Mouse (Mus musculus) heart, postnatal 0 days (tissue): Measurements from ENCODE around the gene Gng2. TPM values are rescaled to one million over a fixed set of nuclear protein-coding genes. Genes with fewer than 3 reads are reported as not detected.
"Not testable (repeated sequence)": the region's sequence is repeated elsewhere in the genome, so short reads cannot be mapped to it uniquely, and the experiment has no call there.

Source experiments
- ATAC-seq: fragments of 200-750 bp; cut with Nextera tagmentation; 2 replicates; pipeline ENCODE4 v1.8.0; 2017; ENCODE audit warnings: low read depth, moderate number of reproducible peaks, moderate library complexity; ENCODE audit not compliant: insufficient read depth
- DNase-seq: peaks from one replicate; pipeline ENCODE4 v3.0.0-alpha.2; 2016; ENCODE audit warnings: low spot score
- H3K27ac ChIP-seq: fragments of 300-500 bp; sonication (generic); 2 replicates; pipeline ENCODE4 v1.5.1; 2014; ENCODE audit warnings: low read depth, mild to moderate bottlenecking
- H3K27me3 ChIP-seq: fragments of 300-500 bp; sonication (generic); 2 replicates; pipeline ENCODE4 v1.6.1; 2014; ENCODE audit warnings: low read length, mixed read lengths; ENCODE audit not compliant: control insufficient read depth, insufficient read depth
- H3K36me3 ChIP-seq: fragments of 300-500 bp; sonication (generic); replicated peaks from 2 replicates; pipeline ENCODE4 v1.6.1; 2014; ENCODE audit warnings: low read length, mixed read lengths; ENCODE audit not compliant: control insufficient read depth, insufficient read depth
- H3K4me1 ChIP-seq: fragments of 300-500 bp; sonication (generic); 2 replicates; pipeline ENCODE4 v1.6.1; 2014; ENCODE audit warnings: antibody characterized with exemption; ENCODE audit not compliant: control insufficient read depth, insufficient read depth
- H3K4me2 ChIP-seq: fragments of 300-500 bp; sonication (generic); 2 replicates; pipeline ENCODE4 v1.6.1; 2014; ENCODE audit warnings: low read depth, mild to moderate bottlenecking, low read length, moderate library complexity
- H3K4me3 ChIP-seq: fragments of 300-500 bp; sonication (generic); 2 replicates; pipeline ENCODE4 v1.5.1; 2014; ENCODE audit warnings: low read depth, low read length
- H3K9ac ChIP-seq: fragments of 300-500 bp; sonication (generic); replicated peaks from 2 replicates; pipeline ENCODE4 v1.6.1; 2014; ENCODE audit warnings: low read depth, low read length, mixed read lengths
- H3K9me3 ChIP-seq: fragments of 300-500 bp; sonication (generic); replicated peaks from 2 replicates; pipeline ENCODE4 v1.6.1; 2016; ENCODE audit warnings: low read length; ENCODE audit not compliant: control insufficient read depth
- CTCF ChIP-seq: IDR thresholded peaks from 2 replicates; pipeline ENCODE4 v1.5.1; 2016; ENCODE audit warnings: antibody characterized with exemption, control low read depth, low read depth
- EP300 ChIP-seq: IDR thresholded peaks from 2 replicates; pipeline ENCODE4 v1.6.1; 2016; ENCODE audit warnings: antibody characterized with exemption, low read depth
- WGBS: fragments of 180-500 bp; shearing (Covaris S2); extraction: QIAGEN DNeasy Blood & Tissue Kit; methylation state at CpG from one replicate; pipeline ENCODE4 v1.1.7; 2014; 5-methylcytosine and 5-hydroxymethylcytosine counted together
- polyA plus RNA-seq: library from polyadenylated mRNA; unstranded; fragments of >200 nt; fragmentation: Nextera tagmentation; extraction: Ambion mirVana; gene quantifications from 2 replicates; pipeline ENCODE4 v1.2.1, GENCODE M21; 2015
- total RNA-seq: library from RNA; depleted of rRNA; stranded (reverse); fragments of >200 nt; gene quantifications from 2 replicates; pipeline ENCODE4 v1.2.3, GENCODE M21; 2014; ENCODE audit warnings: low replicate concordance

Gene Gng2
- total and polyA plus RNA-seq, 2 experiments from 2014 or later = 47.1 to 48.0 TPM

DNA sequence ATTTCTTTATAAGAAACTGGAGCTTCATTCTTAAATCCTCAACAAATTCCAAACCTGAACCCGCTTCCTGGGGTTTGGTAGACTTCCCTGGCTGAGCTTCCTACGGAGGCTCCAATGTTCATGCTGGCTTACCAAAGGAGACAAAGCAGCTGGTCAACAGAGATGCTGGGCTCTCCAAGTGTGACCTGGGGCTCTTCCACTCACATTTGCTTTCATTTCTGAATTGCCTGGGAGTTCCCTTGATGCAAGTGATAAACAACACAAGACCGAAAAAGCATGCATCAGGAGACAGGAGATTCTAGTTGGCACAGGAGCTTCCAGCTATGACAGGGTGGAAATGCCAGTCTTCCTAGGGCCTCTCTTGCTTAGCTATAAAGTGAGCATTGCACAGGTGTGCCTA lies 72.6 kb downstream of the Gng2 start:
- Histone ChIP-seq H3K4me1 (peaks cover 22% of the 10 kb centered on the region), H3K9ac (no peak overlapping the region), H3K4me3 (no peak overlapping the region), H3K4me2 (no peak overlapping the region), H3K9me3 (no peaks in the 10 kb centered on the region), H3K36me3 (no peaks in the 10 kb centered on the region), H3K27ac (no peak overlapping the region), H3K27me3 (no peaks in the 10 kb centered on the region)
- no peak for TF ChIP-seq EP300
- 82% methylated on average over 3 of the region's 3 CpGs for WGBS
- ATAC-seq = no peak
- DNase-seq = no peak

DNA sequence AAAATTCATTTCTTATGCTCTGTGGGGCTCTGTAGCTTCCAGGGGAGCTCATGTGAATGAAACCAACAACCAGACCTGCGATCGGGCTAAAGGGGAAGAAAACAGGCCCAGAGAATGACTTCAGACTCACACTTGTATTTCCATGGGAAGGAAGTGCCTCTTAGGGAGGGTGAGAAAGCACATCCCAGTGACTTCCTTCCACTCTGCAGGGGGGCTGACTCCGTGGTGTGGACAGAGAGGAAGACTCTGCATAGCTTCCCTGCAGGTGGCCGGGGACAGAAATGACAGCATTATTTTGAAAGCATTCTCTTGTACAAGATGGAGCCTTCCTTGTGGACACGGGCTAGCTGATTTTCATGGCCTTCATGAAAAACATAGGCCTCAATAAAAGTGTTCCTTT lies 73.4 kb downstream of the Gng2 start:
- WGBS = 57% methylated on average over 5 of the region's 5 CpGs
- Histone ChIP-seq H3K9ac (no peak overlapping the region), H3K4me3 (no peak overlapping the region), H3K4me1 (peaks cover 22% of the 10 kb centered on the region), H3K4me2 (no peak overlapping the region), H3K9me3 (no peaks in the 10 kb centered on the region), H3K36me3 (no peaks in the 10 kb centered on the region), H3K27ac (no peak overlapping the region), H3K27me3 (no peaks in the 10 kb centered on the region)
- no peak for TF ChIP-seq CTCF
- TF ChIP-seq EP300 = no peak
- ATAC-seq = no peak
- no peak for DNase-seq

DNA sequence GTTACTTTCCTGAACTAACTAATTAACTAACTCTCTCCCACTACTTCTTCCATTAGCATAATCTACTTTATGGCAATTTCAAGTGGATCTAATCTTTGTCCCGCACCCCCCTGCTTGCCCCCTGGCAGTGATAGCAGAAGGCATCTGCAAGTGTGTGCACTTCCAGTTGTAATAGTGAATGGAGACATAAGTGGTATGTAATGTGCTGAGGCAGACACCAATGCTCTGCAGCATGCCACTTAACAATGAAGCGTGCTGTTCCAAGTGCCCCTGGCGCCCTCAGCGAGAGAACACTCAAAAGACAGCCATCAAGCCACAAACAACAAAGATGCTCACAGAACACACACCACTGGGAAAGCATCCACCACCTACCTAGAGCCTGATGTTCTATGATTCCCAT lies 76.9 kb downstream of the Gng2 start:
- Histone ChIP-seq H3K4me2 (no peak overlapping the region), H3K9ac (no peak overlapping the region), H3K4me1 (peaks cover 14% of the 10 kb centered on the region), H3K36me3 (no peaks in the 10 kb centered on the region), H3K9me3 (no peaks in the 10 kb centered on the region), H3K27ac (no peak overlapping the region), H3K4me3 (no peak overlapping the region), H3K27me3 (no peaks in the 10 kb centered on the region)
- TF ChIP-seq CTCF = no peak
- TF ChIP-seq EP300 = no peak
- 39% methylated on average over 4 of the region's 4 CpGs for WGBS
- ATAC-seq (no peak), DNase-seq (no peak)

DNA sequence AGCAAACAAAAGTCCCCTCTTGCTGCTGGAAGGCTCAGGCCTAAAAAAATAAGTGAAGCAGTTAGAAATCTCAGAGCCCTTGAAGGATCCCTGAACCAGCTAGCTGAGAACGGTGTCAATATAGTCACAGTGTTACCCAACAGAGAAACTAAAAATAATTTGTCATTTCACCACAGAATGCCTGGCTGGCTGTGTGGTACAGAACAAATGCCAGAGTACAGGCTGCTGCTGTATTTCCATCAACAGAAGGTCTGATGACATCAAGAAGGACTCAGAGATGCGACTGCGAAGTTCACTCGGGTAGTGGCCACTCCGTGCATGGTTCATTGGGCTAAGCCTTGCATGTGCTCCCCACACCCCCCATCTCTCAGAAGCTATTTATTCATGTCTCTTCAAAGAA lies 89.9 kb downstream of the Gng2 start:
- Histone ChIP-seq H3K36me3 (peaks cover 22% of the 10 kb centered on the region), H3K27ac (0 out of 2 replicates have a peak overlapping the region, but pooled peaks have one; percentile 34), H3K9ac (no peak overlapping the region), H3K4me1 (no peaks in the 10 kb centered on the region), H3K27me3 (no peaks in the 10 kb centered on the region), H3K9me3 (no peaks in the 10 kb centered on the region), H3K4me2 (no peak overlapping the region), H3K4me3 (no peak overlapping the region)
- DNase-seq (no peak), ATAC-seq (no peak)
- TF ChIP-seq EP300 (no peak), CTCF (no peak)
- 51% methylated on average over 5 of the region's 5 CpGs for WGBS

DNA sequence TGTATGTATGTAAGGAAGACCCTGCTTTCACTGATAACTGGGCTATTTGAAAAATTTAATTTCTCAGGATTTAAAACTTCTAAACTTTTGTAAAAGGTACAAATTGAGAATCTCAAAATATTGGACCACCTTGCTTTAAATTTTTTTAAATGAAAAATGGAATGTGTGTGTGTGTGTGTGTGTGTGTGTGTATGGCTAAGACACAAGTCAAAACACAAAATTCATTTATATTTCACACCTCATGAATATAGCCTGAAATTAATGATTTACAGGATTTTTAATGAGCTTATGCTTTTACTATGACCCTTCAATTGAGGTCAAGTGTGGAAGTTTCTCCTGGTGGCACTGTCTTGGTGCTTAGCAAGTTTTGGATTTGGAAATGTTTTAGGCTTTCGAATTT lies 93.0 kb downstream of the Gng2 start:
- not testable (repeated sequence) for H3K27me3 ChIP-seq, H3K27ac ChIP-seq, H3K4me3 ChIP-seq, H3K4me2 ChIP-seq, ATAC-seq, H3K9ac ChIP-seq, H3K36me3 ChIP-seq, H3K4me1 ChIP-seq, H3K9me3 ChIP-seq, DNase-seq
- 100% methylated on average over 1 of the region's 1 CpGs for WGBS

DNA sequence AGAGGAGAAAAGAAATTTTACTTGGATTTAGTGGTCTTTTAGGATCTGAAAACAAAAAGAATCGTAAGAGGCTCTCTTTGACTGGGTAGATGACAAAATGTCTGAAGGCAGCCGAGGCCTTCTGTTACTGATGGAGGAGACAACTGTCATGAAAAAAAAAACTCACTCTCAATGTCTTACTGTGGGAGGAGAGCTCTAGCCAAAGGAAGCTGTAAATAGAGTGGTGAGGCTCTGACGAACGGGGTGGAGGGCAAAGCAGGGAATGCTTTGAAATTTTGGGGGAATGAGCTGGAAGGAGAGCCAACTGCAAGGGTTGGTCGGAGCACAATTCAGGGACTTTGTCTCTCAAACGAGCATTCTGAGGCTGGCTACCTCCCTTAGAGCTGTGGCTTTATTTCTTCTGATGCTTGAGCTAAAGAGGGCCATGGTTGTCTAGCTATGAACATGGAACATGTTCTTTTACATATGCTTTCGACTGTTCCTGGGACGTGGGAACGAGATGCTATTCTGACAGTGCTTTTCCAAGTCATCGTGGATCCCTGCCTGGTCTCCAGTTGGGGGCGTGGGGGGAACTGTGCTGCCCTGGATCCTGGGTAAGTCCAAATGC lies 103.1 kb downstream of the Gng2 start:
- no peaks in the 10 kb centered on the region for H3K27me3 ChIP-seq
- no peak overlapping the region for H3K27ac ChIP-seq
- TF ChIP-seq CTCF (no peak), EP300 (no peak)
- no peak for DNase-seq
- H3K9ac ChIP-seq = no peak overlapping the region
- H3K4me2 ChIP-seq = no peak overlapping the region
- peaks cover 17% of the 10 kb centered on the region; the same call in 1 of the 2 replicates for H3K36me3 ChIP-seq
- ATAC-seq = no peak
- no peak overlapping the region for H3K4me3 ChIP-seq
- WGBS = 82% methylated on average over 11 of the region's 11 CpGs
- no peaks in the 10 kb centered on the region for H3K4me1 ChIP-seq
- H3K9me3 ChIP-seq = no peaks in the 10 kb centered on the region
